Mouse (Mus musculus): Measurements from ENCODE around the gene Bub1. TPM values are rescaled to one million over a fixed set of nuclear protein-coding genes. Genes with fewer than 3 reads are reported as not detected.
A peak's percentile ranks its signal among the peaks of the same experiment; 100 is the strongest.

The Bub1 gene
- total RNA-seq (2014; rRNA removed) (0.18 and 0.47 TPM in 2 replicates), polyA plus RNA-seq (2012; rRNA removed) (0.06 TPM in 2 replicates)

DNA sequence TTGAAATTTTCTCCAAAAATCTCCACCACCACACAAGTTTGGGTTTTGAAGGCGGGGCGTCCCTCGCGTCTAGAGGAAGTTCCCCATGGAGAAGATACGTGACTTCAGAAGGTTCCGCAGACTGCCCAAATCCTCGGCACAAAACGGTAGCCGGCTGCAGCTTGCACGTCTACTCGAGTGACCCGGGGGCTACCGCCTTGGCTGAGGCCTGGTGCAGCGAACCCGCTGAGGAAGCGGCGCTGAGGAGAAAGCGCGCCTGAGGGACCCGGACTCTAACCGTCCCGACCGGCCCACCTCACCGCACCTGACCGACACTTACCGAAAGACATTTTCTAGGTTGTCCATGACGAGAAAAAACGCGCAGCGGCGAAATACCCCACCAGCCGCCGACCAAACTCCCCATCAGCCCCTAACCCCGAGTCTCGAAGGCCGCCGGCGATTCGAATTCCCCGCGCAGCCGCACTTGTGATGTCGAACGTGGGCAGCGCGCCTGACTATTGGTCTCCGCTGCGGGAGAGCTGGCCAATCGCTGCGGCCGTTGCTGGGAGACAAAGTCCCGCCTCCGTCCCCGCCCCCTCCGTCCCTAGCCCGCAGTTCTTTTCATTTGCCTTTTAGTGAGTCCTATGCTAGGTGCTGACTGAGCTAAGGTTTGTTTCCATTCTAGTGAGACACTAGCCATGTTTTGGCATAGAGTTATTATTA lies at the start of gene Bub1:
Bub1 (minus strand) TSS at position 465 of the 702 bp plus-strand sequence.
- Histone ChIP-seq H3K27ac (replicated peaks; ENCODE audit: insufficient read depth, low read depth, low read length) (no peak within 1 kb of the TSS), H3K9ac (ENCODE audit: low read depth, low read length) (no peak within 1 kb of the TSS), H3K27me3 (ENCODE audit: control insufficient read depth, insufficient read depth, low read length) (no peaks in the 10 kb centered on the region), H3K36me3 (ENCODE audit: control insufficient read depth, insufficient read depth, low read length) (no peaks in the 10 kb centered on the region), H3K79me2 (ENCODE audit: control insufficient read depth, insufficient read depth, low read length) (no peaks in the 10 kb centered on the region), H3K4me1 (ENCODE audit: control insufficient read depth, insufficient read depth, low read length) (peaks cover 2% of the 10 kb centered on the region; the same call in 1 of the 2 replicates), H3K4me3 (ENCODE audit: insufficient read depth, low read depth, low read length) (peak within 1 kb of the TSS; percentile 56)
- under 1% methylated on average over 56 of the region's 56 CpGs for WGBS
- TF ChIP-seq POLR2A (IDR thresholded peaks at IDR 0.05; ENCODE audit: extremely low read depth, insufficient read depth, low read length), result 0 out of 2 replicates have a peak, but pooled peaks have one; percentile 19
- TF ChIP-seq CTCF (IDR thresholded peaks at IDR 0.05; ENCODE audit: low read depth, low read length), result no peak
- DNase-seq (ENCODE audit: extremely low read depth, low read depth, low spot score), result peak; percentile 70

GRCm38 (mm10) chr2:127881063-127881462 lies 49.4 kb upstream of the Bub1 start:
- TF ChIP-seq CTCF (IDR thresholded peaks at IDR 0.05; ENCODE audit: low read depth, low read length) (no peak), POLR2A (IDR thresholded peaks at IDR 0.05; ENCODE audit: extremely low read depth, insufficient read depth, low read length) (no peak)
- no peaks in the 10 kb centered on the region for H3K4me1 ChIP-seq (ENCODE audit: control insufficient read depth, insufficient read depth, low read length)
- H3K4me3 ChIP-seq (ENCODE audit: insufficient read depth, low read depth, low read length), result no peak overlapping the region
- H3K79me2 ChIP-seq (ENCODE audit: control insufficient read depth, insufficient read depth, low read length), result no peaks in the 10 kb centered on the region
- no peak overlapping the region for H3K9ac ChIP-seq (ENCODE audit: low read depth, low read length)
- no peaks in the 10 kb centered on the region for H3K36me3 ChIP-seq (ENCODE audit: control insufficient read depth, insufficient read depth, low read length)
- 76% methylated on average over 5 of the region's 5 CpGs for WGBS
- no peak overlapping the region for H3K27ac ChIP-seq (replicated peaks; ENCODE audit: insufficient read depth, low read depth, low read length)
- H3K27me3 ChIP-seq (ENCODE audit: control insufficient read depth, insufficient read depth, low read length), result no peaks in the 10 kb centered on the region
- no peak for DNase-seq (ENCODE audit: extremely low read depth, low read depth, low spot score)

- WGBS, result 63% methylated on average over 4 of the region's 4 CpGs
- no peaks in the 10 kb centered on the region for H3K4me1 ChIP-seq (ENCODE audit: control insufficient read depth, insufficient read depth, low read length)
- H3K4me3 ChIP-seq (ENCODE audit: insufficient read depth, low read depth, low read length), result no peak overlapping the region
- H3K27me3 ChIP-seq (ENCODE audit: control insufficient read depth, insufficient read depth, low read length), result peaks cover 2% of the 10 kb centered on the region; the same call in 1 of the 2 replicates
- H3K27ac ChIP-seq (replicated peaks; ENCODE audit: insufficient read depth, low read depth, low read length), result no peak overlapping the region
- no peak for DNase-seq (ENCODE audit: extremely low read depth, low read depth, low spot score)
- no peak overlapping the region for H3K9ac ChIP-seq (ENCODE audit: low read depth, low read length)
- no peaks in the 10 kb centered on the region for H3K79me2 ChIP-seq (ENCODE audit: control insufficient read depth, insufficient read depth, low read length)
- H3K36me3 ChIP-seq (ENCODE audit: control insufficient read depth, insufficient read depth, low read length), result no peaks in the 10 kb centered on the region
- TF ChIP-seq CTCF (IDR thresholded peaks at IDR 0.05; ENCODE audit: low read depth, low read length) (no peak), POLR2A (IDR thresholded peaks at IDR 0.05; ENCODE audit: extremely low read depth, insufficient read depth, low read length) (no peak)
Measured at GRCm38 (mm10) chr2:127864381-127864780, 32.7 kb upstream of the Bub1 start.

- DNase-seq (ENCODE audit: extremely low read depth, low read depth, low spot score), result peak; percentile 40
- Histone ChIP-seq H3K4me1 (ENCODE audit: control insufficient read depth, insufficient read depth, low read length) (no peaks in the 10 kb centered on the region), H3K27me3 (ENCODE audit: control insufficient read depth, insufficient read depth, low read length) (no peaks in the 10 kb centered on the region), H3K27ac (replicated peaks; ENCODE audit: insufficient read depth, low read depth, low read length) (no peak overlapping the region), H3K9ac (ENCODE audit: low read depth, low read length) (no peak overlapping the region), H3K36me3 (ENCODE audit: control insufficient read depth, insufficient read depth, low read length) (no peaks in the 10 kb centered on the region), H3K4me3 (ENCODE audit: insufficient read depth, low read depth, low read length) (no peak overlapping the region), H3K79me2 (ENCODE audit: control insufficient read depth, insufficient read depth, low read length) (no peaks in the 10 kb centered on the region)
- 60% methylated on average over 4 of the region's 4 CpGs for WGBS
- TF ChIP-seq CTCF (IDR thresholded peaks at IDR 0.05; ENCODE audit: low read depth, low read length) (no peak), POLR2A (IDR thresholded peaks at IDR 0.05; ENCODE audit: extremely low read depth, insufficient read depth, low read length) (no peak)
Measured at GRCm38 (mm10) chr2:127854332-127854991, 22.8 kb upstream of the Bub1 start.

- WGBS, result 90% methylated on average over 2 of the region's 2 CpGs
- Histone ChIP-seq H3K36me3 (ENCODE audit: control insufficient read depth, insufficient read depth, low read length) (no peaks in the 10 kb centered on the region), H3K27me3 (ENCODE audit: control insufficient read depth, insufficient read depth, low read length) (0 out of 2 replicates have a peak, but pooled peaks cover 3% of the 10 kb centered on the region), H3K4me1 (ENCODE audit: control insufficient read depth, insufficient read depth, low read length) (no peaks in the 10 kb centered on the region), H3K79me2 (ENCODE audit: control insufficient read depth, insufficient read depth, low read length) (no peaks in the 10 kb centered on the region), H3K27ac (replicated peaks; ENCODE audit: insufficient read depth, low read depth, low read length) (no peak overlapping the region), H3K4me3 (ENCODE audit: insufficient read depth, low read depth, low read length) (no peak overlapping the region), H3K9ac (ENCODE audit: low read depth, low read length) (no peak overlapping the region)
- TF ChIP-seq CTCF (IDR thresholded peaks at IDR 0.05; ENCODE audit: low read depth, low read length) (no peak), POLR2A (IDR thresholded peaks at IDR 0.05; ENCODE audit: extremely low read depth, insufficient read depth, low read length) (no peak)
- no peak for DNase-seq (ENCODE audit: extremely low read depth, low read depth, low spot score)
Measured at GRCm38 (mm10) chr2:127850371-127850770, 18.7 kb upstream of the Bub1 start.
